Mouse (Mus musculus) urinary bladder, postnatal 4 days (tissue): ENCODE measurements around the gene Olfr124.

Source experiments
- DNase-seq, 2 experiments: peaks; one replicate each; pipeline ENCODE4 v3.0.0; 2021 to 2022; ENCODE audit warnings: low spot score in 2 of 2

The Olfr124 gene

GRCm38 (mm10) chr17:37799588-37799987 is at the start of gene Olfr124:
TSS of gene Olfr124 (plus strand) at chr17:37799888.
- DNase-seq, result no peak

DNA sequence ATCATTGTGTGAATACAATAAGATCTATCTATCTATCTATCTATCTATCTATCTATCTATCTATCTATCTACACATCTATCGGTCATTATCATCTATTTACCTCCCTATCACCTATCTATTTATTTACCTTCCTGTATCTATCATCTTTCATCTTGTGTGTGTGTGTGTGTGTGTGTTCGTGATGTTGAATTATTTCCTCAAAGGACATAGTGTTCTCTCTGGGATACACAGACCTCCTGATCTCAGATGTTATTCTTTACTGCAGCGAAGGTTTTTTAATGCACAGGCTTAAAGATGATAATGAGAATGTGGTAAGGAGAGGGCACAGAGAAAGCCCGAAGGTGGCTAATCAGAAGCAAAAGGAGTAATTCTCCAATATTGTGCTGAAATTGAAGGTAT is 31.4 kb upstream of the Olfr124 start, which contains the start of gene Olfr122:
Gene Olfr122 (plus strand): TSS at position 301 of the 400 bp plus-strand sequence.
- DNase-seq, result no peak

- DNase-seq, result no peak
Observed at GRCm38 (mm10) chr17:37793229-37793628, 6.5 kb upstream of the Olfr124 start, which contains the start of gene Olfr123. TSS of gene Olfr123 (plus strand) at chr17:37793529.

- no peak for DNase-seq
Observed at GRCm38 (mm10) chr17:37832649-37833048, 33.0 kb downstream of the Olfr124 start, which contains the start of gene Olfr125. TSS of gene Olfr125 (plus strand) at chr17:37832949.

GRCm38 (mm10) chr17:37847183-37847582 is 47.5 kb downstream of the Olfr124 start, which contains the start of gene Olfr126:
TSS of gene Olfr126 (plus strand) at chr17:37847483.
- no peak for DNase-seq
